Mouse (Mus musculus): ENCODE results near the gene 4931414P19Rik.

GRCm38 (mm10) chr14:54609245-54609644 is 3.5 kb upstream of the 4931414P19Rik start:
- TF ChIP-seq CTCF (IDR thresholded peaks at IDR 0.05; ENCODE audit: borderline replicate concordance, insufficient read depth, low read length) = no peak
- TF ChIP-seq POLR2A (IDR thresholded peaks at IDR 0.05; ENCODE audit: low read depth, low read length) = no peak

All from embryonic fibroblast, embryonic 13.5 days (primary cell).